In the genomic region with DNA sequence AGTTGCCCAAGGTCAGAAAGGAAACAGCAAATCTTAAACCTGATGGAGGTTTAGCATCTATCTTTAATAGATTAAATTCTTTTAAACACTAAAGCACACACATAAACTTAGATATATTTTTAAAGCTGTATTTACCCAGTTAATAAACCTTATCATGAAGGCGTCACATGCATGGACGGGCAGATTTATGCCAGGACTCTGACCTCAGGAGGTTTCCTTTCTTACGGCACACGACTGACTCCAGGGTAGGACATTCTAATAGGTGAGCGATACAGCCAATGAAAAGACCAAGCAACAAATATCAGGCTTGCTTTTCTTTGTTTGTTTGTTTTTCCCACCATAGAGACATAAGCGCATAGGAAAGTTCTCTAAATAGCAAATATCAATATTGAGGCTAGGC, we compare ENCODE assay signal across 25 mouse cellular contexts. TPM values are rescaled to one million over a fixed set of nuclear protein-coding genes. Genes with fewer than 3 reads are reported as not detected.
"Had no signal": no experiment of that assay in that cellular context is flagged by ENCODE, and none has a peak within 500 bp of the region (broad histone marks: within the 10 kb centered on the region; RNA-seq: fewer than 3 reads in every experiment).

No protein-coding gene starts in this region.

- H3K27ac ChIP-seq: kidney, postnatal 0 days; layer of hippocampus, adult 2 months; limb, embryonic 10.5 days; limb, embryonic 13.5 days; liver, embryonic 14.5 days; macrophage; midbrain, embryonic 10.5 days; midbrain, embryonic 13.5 days; neural tube, embryonic 13.5 days had no signal

- H3K36me3 ChIP-seq: limb, embryonic 10.5 days; limb, embryonic 13.5 days; midbrain, embryonic 10.5 days; midbrain, embryonic 13.5 days; neural tube, embryonic 13.5 days had no signal

- H3K27me3 ChIP-seq: limb, embryonic 13.5 days; midbrain, embryonic 13.5 days; neural tube, embryonic 13.5 days had no signal

- H3K4me3 ChIP-seq: layer of hippocampus, adult 2 months; limb, embryonic 10.5 days; limb, embryonic 13.5 days; midbrain, embryonic 10.5 days; midbrain, embryonic 13.5 days; myocyte; neural tube, embryonic 13.5 days had no signal

- H3K4me2 ChIP-seq: limb, embryonic 13.5 days; lung, embryonic 14.5 days; midbrain, embryonic 13.5 days; neural tube, embryonic 13.5 days had no signal

- H3K4me1 ChIP-seq: midbrain, embryonic 10.5 days; midbrain, embryonic 13.5 days; neural tube, embryonic 13.5 days had no signal

- H3K9me3 ChIP-seq: limb, embryonic 10.5 days; midbrain, embryonic 10.5 days; midbrain, embryonic 13.5 days; neural tube, embryonic 13.5 days had no signal

- H3K9ac ChIP-seq: limb, embryonic 13.5 days; liver, embryonic 14.5 days; liver, postnatal 0 days; lung, embryonic 14.5 days; midbrain, embryonic 13.5 days; neural tube, embryonic 13.5 days had no signal

- ATAC-seq: lung, postnatal 0 days; midbrain, embryonic 13.5 days; midbrain, embryonic 16.5 days had no signal

- DNase-seq: kidney, adult 11 months; kidney, postnatal 25 days; layer of hippocampus, adult 9-11 months; liver; liver, postnatal 0 days; lung, embryonic 14.5 days; right cerebral cortex, adult 18-20 months; right cerebral cortex, postnatal 14 days; right cerebral cortex, postnatal 4 days; spleen, adult 18-20 months; thymus, postnatal 25 days had no signal

RNA-seq across cellular contexts. Expression of a gene that starts 46.0 kb away (rescaled TPM):
- total RNA-seq: monocyte, adult 5-6 weeks; neutrophil, adult 5-6 weeks had no signal
